Mouse (Mus musculus) neural tube, embryonic 10.5 days (tissue): ENCODE measurements around the gene Gm9918.
"Not testable (repeated sequence)": the region's sequence is repeated elsewhere in the genome, so short reads cannot be mapped to it uniquely, and the experiment has no call there.

Experiments used
- DNase-seq: peaks from one replicate; pipeline ENCODE4 v3.0.0-alpha.2; 2017; ENCODE audit warnings: low spot score; ENCODE audit errors: extremely low spot score

The Gm9918 gene

DNA sequence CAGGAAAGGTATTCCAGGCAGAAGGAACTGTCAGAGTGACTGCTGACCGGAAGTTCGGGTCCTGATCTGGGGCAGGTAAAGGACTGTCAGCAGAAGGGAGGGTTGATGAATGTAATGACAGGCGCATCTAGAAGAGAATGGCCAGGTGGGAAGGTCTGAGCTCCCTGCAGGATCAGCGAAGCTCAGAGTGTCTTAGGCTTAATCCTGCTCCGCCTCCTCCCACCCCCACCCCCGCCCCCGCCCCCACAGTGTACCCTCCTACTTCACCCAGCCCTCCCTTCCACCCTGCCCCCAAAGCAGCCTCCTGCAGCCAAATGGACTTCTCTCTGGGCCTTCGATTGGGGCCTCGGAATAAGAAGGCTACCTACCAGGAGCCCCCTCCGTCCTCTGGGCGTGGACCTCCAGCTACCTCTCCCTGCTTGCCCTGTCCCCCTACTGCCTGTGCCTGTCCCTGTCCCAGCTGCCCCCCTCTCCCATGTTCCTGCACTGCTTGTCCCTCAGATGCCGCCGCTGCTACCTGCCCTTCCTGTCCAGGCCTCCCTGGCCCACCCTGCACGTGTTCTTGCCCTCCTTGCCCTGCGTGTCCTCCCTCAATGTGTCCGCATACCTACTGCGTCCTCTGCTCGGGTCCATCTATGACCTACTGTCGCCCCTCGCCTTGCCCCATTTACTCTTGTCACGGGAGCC is at the start of gene Gm9918:
Gm9918 (plus strand) TSS at position 290 of the 687 bp plus-strand sequence.
- DNase-seq: peak; percentile 36

DNA sequence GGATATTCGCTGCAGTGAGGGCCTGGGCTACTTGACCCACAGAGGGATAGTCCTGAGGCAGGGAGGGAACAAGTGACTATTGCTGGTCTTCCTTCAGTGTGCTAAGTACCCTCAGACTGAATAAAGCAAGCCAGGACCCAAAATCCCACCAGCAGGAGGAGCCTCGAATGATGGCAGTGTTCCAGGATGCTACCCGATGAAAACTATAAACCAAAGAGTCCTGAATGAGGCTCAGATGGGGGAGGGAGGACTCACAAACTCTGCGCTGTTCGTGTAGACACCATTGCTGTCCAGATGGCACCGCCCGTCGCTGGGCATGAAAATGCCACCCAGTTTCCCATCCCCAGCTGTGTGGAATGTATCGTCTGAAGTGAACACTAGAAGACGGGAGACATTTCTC is 48.0 kb upstream of the Gm9918 start:
- DNase-seq: no peak

DNA sequence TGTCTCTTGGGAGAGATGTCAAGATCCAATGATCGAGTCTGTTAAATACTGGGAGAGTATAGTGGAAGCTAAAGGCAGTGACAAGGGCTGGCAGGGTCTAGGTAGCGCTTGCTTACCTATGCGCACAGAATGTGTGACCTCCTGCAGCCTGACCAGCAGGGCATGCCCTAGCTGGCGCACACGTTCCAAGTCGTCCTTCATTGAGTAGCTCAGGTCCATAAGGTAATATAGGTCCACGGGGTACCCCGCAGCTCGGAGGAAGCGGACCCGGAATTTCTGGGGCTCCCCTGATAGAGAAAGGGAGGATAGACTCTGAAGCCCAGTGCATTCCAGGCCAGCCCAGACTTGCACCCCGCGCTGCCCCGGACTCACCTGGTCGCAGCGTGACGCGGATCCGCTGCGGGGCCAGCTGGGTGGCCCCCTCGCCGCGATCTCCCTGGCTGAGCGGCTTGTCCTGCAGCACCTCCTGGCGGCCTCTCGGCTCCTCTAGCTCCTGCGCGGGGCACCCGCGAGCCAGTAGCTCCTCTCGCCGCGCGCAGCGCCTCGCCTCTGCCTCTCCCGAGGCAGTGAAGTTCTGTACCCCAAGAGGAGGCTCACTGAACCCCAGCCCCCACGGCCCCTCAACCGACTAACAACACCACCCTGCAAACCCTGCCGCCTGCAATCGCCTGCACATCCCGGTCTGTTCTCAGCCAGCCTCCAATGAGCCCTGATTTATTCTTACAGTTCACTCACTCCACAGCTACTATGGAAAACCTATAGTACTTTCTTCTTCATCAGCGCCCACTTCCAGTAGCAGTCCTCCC is 46.0 kb upstream of the Gm9918 start:
- peak; percentile 85 for DNase-seq

DNA sequence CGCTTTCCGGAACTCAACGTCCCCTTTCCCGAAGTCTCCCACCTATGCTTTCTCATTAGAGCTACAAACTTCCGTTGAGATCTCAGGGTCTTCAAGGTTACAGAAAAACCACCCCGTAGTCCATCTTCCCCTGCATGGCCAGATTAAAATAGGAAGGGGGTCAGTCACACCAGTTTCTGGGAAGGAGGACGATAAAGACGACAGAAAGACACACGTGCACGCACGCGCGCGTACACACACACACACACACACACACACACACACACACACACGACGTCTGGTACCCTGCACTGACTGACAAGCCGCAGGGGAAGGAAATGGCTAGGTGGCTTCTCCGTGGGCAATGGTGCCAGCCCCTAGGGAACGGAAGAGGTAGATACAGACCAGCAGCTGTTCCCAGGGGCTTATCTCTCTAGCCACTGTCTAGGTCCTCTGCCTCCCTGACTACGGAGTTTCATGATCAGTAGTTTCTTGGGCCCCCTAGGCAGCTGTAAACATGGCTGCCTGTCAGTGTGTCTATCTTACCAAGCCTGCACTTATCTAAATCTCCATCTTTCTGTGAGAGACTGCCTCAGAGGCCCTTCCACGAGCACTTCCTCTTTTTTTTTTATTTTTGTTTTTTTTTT is 45.3 kb upstream of the Gm9918 start:
- no peak for DNase-seq

DNA sequence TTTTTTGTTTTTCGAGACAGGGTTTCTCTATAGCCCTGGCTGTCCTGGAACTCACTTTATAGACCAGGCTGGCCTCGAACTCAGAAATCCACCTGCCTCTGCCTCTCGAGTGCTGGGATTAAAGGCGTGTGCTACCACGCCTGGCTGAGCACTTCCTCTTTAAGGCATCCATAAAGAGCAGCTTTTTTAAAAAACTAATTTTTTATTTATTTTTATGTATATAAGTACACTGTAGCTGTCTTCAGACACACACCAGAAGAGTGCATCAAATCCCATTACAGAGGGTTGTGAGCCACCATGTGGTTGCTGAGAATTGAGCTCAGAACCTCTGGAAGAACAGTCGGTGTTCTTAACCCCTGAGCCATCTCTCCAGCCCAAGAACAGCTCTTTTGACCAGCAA is 44.7 kb upstream of the Gm9918 start:
- DNase-seq: not testable (repeated sequence)

DNA sequence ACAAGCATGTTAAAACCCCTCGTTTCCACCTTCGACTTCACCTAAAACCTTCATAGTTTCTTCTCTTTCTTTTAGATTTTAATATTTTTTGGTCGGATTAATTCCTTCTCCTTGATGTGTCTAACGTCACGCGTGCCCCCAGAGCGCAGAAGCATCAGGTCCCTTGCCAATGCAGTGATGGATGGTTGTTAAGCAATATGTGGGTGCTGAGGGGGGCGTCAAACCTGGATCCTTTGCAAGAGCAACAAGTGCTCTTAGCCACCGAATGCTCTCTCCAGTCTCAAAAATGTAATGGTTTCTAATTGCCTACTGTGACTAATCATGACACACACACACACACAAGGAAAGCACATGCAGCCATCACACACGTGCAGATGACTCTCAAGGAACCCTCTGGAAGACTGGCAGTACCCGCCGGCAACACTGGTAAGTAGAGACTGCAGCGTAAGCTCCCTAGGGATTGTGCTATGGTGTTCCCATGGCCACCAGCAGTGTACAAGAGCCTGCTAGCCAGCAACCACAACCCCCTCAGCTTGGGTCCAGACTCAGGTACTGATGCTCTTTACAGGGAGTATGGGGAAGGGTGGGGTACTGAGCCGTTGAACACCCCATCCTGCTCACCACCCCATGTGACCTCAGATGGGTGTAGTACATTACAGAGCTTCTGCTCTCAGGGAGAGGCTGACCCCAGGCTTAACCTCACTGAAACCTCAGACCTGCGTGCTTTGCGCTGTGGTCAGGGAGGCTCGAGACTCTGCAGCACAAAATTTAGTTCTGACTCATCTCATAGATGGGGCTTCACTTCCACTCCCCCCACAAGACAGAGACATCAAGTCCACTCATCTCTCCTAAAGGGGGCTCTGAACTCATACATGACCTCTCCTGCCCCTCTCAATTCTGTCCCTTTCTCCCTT is 39.7 kb upstream of the Gm9918 start:
- DNase-seq: no peak

DNA sequence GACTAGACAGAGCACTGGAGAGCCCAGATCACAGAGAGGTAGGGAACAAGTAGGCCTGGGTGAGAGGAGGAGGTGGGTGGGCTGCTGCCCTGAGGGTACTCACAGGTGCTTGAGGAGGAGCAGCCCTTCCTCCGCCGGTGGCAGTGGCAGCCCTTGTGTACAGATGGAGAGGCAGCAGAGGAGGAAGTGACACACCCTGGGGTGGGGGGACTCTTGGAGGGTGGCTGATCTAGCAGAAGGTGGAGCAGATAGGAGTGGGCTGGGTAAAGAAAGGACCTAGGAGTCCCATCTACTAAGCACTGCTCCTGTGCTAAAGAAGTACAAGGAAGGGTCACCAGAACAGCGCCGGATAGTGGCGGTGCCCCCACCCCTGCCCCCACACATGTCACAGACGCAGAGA is 38.6 kb upstream of the Gm9918 start, which contains the start of gene Itgb7:
Itgb7 (minus strand) TSS at position 197 of the 400 bp plus-strand sequence.
- no peak for DNase-seq

DNA sequence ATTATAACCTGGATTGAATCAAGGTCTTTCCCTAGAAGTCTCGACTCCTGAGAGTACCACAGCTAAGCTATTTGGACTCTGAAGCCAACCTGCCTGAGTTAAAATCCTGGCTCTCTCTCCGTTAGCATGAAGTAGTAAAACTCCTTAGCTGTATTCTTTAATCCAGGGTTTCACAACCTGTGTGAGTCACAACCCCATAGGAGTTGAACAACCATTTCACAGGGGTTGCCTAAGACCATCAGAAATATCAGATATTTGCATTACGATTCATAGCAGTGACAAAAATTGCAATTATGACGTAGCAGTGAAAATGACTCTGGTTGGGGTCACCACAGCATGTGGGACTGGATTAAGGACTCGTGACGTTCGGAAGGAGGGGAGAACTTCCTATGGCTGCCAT is 37.6 kb upstream of the Gm9918 start:
- DNase-seq: no peak

DNA sequence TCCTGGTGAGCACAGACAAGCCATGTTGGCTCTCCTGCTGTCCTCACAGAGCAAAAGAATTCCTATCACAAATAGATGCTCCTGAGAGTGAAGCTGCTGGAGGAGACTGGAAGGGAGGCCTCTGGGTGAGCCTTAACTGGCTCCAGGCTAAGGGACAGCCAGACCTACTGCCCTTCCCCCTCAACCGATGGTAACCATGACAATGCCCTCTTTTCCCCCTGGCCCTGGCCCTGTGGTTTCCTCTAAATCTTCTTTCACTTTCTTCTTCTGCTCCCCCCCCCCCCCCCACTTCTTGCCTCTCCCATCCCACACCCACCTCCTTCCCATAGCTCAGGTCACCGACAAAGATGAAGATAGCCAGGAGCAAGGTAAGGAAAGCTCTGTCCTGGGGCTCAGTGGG is 36.5 kb upstream of the Gm9918 start:
- DNase-seq: no peak

DNA sequence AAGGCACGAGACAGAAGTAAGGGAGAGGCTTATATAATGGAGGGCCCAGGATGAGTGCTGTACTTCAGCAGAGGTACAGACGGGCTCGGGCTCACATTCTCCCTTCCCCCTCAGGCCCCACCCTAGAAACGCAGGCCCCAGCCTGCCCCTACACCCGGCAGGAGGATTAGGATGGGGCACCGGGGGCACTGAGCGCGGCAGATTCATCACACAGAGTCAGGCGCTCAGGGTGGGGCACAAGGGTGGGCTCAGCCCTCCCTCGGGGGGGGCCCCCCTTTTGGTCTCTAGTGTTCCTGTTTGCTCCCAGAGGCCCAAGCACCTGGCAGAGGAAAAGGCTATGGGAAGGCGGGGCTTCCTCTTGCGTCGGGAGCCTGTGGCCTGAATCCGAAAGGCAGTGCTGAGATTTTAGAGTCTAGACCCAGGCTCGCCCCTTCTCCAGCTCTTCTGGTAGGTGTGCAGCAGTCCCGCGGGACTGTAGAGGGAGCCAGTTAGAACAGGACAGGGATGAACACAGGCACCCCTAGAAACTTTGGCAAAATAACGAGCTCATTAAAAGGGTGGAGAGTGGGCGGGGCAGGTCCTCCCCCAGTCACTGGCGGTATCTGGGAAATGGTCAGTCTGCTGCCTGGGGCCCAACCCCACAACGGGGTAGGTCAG is 34.9 kb upstream of the Gm9918 start:
- DNase-seq: no peak

DNA sequence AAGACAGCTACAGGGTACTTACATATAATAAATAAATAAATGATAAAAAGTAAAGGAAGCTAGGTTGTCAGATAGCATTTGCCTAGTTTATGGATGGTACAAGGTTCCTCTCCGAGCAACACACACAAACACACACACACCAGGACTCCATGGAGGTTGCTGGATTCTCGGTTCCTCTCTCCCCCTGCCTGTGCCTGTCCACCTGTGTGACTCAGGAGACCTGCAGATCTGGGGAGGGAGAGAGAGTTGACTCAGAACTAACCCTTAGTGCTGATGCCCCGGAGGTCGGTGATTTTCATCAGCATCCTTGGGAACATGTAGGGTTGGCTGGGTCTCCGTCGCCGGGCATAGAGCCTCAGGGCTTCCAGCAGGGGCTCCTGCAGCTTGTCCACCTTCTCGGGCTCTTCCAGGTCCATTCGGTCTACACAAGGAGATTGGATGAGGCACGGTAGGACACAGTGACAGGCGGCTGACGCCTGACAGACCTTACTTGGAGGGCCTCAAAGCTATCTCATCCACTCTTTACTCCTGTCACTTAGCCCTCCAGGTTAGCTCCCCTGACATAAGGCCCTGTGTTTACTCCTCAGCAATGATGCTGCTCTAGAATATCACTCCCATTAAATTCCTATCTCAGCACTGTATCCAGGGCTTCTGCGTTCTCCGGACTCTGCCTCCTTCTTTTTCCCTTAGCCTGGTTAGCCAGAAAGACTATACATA is 31.7 kb upstream of the Gm9918 start:
- no peak for DNase-seq

DNA sequence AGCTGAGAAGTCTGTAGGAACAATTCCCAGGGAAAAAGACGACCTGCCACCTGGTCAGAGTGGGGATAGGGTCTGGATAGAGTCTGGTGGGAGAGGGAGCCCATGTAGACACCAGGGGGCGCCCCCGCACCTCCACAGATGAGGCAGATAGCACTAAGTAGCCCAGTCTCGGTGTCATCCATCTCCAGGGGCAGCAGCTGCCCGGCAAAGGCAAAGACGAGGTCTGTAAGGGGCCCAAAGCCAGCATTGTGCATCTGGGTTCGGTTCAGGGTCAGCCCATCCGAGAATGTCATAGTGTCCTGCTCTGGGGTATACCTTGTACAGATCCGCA is 31.1 kb upstream of the Gm9918 start:
- DNase-seq: peak; percentile 87

DNA sequence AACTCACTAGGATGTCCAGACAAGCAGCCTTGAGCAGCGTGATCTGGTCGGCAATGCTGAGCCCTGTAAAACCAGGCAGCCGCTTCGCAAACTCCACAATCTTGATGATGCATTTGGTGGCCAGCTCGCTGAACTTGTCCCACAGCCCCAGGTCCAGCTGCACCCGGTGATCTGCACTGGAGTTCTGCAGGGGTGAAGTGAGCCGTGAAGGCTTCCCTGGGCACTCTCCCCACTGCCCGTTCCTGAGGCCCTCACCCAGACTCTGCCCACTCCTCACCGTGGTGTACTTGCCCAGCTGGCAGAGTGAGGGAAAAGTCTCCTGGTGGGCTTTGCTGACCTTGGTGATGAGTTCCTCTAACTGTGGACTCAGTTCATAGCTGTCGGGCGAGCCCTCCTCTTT is 30.5 kb upstream of the Gm9918 start:
- DNase-seq: no peak

DNA sequence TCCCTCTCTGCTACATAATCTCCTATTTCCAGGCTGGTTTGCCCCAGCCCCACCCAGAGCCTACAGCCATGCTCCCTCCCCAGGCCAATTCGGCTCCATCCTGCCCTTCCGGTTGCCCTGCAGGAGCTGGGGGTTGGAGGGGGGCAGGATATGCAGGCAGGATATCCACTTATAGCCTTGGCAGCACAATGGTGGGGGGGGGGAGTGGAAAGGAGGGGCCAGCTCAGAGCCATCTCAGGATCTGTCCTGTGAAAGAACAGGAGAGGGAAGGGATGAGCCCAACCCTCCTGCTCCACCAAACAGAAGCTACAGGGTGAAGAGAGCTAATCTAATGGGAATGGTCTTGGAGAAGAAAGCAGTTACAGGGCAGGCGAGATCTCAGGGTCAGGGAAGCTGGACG is 29.8 kb upstream of the Gm9918 start:
- no peak for DNase-seq

DNA sequence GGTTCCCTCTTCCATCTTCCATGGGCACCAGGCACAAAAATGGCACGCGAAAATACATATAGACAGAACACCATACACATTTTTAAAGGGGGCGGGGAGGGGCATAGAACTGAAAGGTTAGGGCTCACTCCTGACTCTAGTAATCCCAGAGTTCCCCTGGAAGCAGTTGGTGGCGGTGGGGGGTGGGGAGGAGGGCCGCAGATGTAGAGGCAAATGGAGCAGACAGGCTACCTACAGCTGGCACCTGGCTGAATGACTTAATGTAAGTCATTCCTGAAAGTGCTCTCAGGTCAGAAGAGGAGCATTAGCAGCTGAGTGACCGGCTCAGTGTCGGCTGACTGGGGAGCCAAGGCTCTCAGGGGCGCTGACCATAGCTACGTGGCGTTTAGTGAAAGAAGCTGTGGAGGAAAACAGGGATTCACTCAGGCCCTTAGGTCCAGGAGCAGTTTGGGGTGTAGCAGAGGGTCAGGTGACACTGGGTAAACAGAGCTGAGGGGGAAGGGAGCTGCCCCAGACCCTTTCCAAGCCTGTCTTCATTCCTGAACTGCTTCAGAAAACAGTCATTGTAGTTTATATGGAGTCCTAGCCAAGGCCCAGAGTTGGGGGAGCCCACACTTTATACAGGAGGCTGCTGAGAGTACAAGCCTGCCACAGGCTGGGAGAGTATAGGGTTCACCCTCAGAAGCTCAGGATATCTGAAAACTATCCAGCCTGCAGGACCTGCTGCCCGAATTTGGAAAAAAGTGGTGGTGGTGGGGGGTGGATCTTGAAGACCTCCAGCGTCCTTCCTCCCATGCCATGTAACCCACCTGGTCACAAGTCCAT is 27.7 kb upstream of the Gm9918 start:
- no peak for DNase-seq

DNA sequence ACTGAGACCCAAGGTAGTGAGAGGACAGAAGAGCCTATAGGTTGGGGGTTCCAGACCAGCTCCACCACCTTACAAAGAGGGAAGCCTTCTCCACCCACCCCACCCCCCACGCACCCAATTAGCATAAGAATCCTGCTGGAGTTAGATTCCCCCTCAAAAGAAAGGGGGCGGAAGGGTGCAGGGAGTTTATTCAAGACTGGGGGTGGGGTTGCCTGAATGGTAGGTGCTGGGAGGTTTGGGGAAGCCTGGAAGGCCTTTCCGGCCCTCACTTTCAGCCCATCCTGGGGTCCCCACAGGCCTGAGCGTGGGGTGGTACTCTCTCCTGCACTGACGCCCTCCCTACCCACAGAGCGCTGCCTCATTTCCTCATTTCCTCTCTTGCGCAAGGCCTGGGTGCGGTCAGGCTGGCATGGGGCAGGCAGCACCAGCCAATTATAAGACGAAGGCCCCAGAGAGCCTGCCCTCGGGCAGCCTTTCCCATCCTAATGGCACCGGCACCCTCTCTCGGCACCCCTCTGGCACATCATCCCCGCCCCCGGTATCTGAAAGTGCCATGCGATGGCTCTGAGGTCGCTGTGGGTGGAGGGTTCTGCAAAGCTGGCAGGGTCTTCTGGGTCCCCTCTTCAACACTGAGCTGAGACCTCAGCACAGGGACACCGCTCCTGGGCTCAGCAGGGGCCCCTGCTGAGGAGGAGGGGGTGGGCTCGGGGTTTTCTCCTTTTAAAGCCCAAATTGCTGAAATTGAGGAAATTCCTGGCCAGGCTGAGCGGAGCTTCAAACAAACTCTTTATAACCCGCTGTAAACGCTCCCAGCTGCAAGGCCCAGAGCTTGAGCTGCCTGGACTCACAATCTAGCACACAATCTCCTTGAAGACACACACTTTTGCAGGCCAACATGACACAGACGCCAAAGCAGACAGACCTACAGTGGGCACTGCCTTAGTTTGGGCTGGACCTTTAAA is 26.9 kb upstream of the Gm9918 start:
- no peak for DNase-seq

DNA sequence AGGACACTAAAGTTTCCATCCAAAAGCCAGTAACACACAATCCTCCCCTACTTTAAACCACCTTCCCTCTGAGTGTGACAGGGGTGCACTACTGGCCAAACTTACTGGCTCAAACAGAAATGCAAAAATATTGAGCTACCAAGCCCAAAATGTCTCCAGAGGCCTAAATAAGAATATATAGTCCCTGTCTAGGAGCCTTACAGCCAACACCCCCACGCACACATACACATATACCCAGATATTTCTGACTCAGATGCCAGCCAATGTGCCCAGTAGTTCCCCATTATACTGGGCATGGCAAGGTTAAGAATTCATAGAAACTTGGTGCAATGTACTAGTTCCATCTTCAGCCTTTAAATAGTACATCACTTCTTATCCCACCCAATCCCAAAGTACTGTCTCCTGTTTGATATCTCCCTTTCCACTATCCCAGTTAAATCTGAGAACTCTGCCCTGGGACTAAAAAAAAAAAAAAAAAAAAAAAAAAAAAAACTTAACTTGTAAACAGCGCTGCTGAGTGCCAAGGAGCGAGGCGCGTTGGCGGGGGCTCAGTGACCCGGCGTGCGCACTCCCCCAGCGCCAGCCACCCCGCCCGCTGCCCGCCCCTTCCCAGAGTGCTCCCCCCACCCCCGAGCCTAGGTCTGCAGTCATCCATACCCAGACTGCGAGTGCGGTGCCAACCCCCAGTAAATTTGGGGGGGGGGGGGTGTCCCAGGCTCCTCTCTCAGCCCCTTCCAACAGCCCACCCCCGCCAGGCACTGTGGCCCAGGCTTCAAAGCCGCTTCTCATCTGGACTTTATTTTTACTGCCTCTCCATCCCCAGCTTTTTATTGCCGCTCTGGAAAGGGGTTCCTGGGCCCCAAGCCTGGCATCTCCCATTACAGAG is 25.8 kb upstream of the Gm9918 start:
- DNase-seq: no peak
